Mouse (Mus musculus) frontal cortex, adult 2 months (tissue): ENCODE measurements around the gene Lrrc8e. TPM values are rescaled to one million over a fixed set of nuclear protein-coding genes. Genes with fewer than 3 reads are reported as not detected.
A peak's percentile ranks its signal among the peaks of the same experiment; 100 is the strongest.
"Not testable (repeated sequence)": the region's sequence is repeated elsewhere in the genome, so short reads cannot be mapped to it uniquely, and the experiment has no call there.

ENCODE experiments used
- DNase-seq, 2 experiments: peaks; one replicate each; pipeline ENCODE4 v3.0.0; 2022; ENCODE audit warnings: low spot score in 1 of 2; ENCODE audit errors: extremely low spot score in 1 of 2
- polyA plus RNA-seq: library from polyadenylated mRNA; depleted of rRNA; stranded (reverse); fragments of >200 nt; gene quantifications from 2 replicates; pipeline ENCODE4 v1.2.3, GENCODE M21; 2012

Lrrc8e gene
- polyA plus RNA-seq, 1 experiment: 0.02 TPM

DNA sequence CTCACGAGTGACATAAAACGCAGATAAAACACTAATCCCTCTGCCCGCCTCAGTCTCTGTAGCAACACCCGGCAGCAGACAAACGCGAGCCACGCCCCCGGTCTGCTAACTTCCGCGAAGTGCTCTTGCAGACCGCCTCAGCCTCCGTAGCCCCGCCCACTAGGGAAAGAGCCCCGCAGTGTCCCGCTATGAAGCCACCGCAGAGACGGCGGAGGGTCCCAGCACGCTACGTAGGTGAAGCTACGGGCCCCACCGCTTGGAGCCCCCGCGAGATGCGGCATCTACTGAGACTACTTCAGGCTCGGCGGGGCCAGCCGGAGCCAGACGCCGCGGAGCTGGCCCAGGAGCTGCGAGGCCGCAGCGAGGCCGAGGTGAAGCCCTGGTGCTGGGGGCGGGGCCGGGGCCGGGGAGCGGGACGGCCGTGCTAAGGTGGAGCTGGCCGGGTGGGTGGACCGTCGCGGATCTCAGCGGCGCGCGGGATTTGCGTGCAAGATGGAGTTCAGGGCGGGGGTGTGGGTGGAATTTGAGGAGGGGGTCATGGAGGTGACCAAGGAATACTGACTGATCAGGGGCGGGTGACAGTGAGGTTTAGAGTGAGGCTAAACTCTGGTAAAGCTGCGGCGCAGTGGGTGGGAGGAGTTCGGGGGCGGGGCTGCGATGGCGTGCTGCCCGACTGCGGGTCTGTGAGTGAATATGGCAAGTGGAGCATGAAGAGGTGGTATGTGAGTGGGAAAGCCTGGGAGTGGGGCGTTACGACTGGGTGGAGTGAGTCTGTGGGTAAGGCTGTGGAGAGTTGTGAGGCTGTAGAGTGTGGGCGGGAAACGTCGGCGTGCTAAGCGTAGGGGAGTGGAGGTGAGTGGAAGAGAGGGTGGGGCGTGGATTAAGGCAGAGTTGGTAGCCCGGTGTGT lies 26.6 kb downstream of the Lrrc8e start, which contains the start of gene Snapc2:
Gene Snapc2, plus strand, starts transcription at position 147 of the 908 bp plus-strand sequence.
- DNase-seq: peak; percentile 85 to 96

- DNase-seq: peak in 1 of 2 experiments; percentile 77
Observed at GRCm38 (mm10) chr8:4254001-4254400, 27.4 kb downstream of the Lrrc8e start.

- DNase-seq: not testable (repeated sequence)
Observed at GRCm38 (mm10) chr8:4255471-4255870, 28.8 kb downstream of the Lrrc8e start.

- peak; percentile 92 to 93 for DNase-seq
Observed at GRCm38 (mm10) chr8:4256911-4257310, 30.3 kb downstream of the Lrrc8e start.

- DNase-seq: no peak
Observed at GRCm38 (mm10) chr8:4257350-4257749, 30.7 kb downstream of the Lrrc8e start.

DNA sequence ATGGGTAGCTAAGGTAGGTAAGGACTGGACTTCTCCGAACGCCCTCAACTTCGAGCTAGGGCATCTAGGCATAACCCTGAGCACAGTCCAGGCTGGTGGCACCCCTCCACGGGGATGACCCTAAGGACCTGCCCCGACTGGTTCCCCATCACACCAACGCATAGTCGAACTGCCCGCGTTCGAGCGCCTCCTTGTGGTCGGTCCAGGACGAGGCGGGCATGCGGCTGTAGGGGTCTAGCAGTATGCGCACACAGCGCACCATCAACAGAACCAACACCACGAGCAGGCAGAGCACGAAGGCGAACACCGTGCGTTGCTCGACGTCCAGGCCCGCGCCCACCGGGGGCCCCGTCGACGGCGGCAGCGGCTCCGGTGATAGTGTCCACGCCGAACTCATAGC lies 31.6 kb downstream of the Lrrc8e start:
- DNase-seq: peak in 1 of 2 experiments; percentile 88

GRCm38 (mm10) chr8:4258678-4259077 lies 32.1 kb downstream of the Lrrc8e start:
- no peak for DNase-seq

DNA sequence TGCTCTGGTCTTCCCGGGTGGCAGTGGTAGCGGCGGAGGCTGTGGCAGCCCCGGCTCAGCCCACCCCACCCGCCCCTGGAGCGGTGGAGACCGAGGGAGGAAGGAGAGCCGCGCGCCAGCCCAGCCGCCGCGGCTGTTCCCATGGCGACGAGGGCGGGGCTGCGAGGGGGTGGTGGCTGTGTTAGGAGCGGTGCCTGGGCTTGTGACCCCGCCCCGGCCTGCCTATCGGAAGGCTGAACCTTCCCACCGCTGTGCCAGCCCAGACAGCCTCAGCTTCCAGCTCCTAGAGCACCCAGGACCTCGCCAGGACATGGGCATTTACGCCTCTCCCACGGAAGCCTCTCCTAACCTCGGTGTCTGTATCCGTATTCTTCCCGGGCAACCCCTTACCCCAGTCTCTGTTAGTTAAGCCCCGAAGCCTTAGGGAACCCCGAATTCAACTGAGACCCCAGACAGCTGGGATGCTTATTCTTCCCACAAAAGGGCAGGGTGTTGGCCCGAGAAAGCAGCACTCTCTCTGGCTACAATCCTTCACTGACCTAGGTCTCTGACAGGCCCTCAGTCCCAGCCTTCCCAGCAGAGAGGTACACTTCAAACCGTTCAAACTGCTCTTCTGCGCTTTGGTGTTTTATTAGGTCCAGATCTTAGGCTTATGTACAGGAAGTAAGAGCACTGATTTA lies 32.6 kb downstream of the Lrrc8e start, which contains the start of gene Ctxn1:
Gene Ctxn1, minus strand, starts transcription at position 150 of the 680 bp plus-strand sequence.
- DNase-seq: peak; percentile 79 to 92

- no peak for DNase-seq
Observed at GRCm38 (mm10) chr8:4259805-4260170, 33.2 kb downstream of the Lrrc8e start.

DNA sequence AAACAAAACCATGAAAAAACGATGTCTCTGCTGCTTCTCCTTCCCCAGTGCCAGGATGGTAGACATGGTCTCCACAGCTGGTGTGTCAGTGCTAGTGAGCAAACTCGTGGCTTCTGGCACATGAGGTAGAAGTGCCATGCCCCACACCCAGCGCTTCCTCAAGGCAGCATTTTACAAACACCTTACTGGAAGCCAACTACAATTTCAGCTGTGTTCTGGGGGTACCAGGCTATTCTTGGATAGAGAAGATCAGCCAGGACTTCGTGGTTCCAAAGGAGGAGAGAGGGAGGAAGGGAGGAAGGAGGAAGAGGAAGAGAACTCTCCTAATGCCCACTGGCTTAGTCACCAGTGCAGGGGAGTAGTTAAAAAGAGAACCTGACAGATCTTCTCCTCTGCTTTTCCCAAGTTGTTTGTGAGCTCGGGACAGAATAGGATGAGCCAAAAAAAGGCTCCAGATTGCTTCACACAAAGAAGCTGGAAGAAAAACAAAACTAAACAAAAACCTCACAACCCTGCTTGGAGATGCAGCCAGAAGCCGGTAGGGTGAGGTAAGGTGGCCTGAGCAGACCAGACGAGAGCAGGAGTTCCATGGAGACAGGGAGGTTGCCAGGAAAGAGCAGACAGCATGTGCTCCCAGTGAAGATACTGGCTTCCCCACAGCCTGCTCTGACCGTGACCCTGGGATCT lies 36.6 kb downstream of the Lrrc8e start:
- peak in 1 of 2 experiments; percentile 58 for DNase-seq

- DNase-seq: no peak
Observed at GRCm38 (mm10) chr8:4265160-4265914, 38.7 kb downstream of the Lrrc8e start.

GRCm38 (mm10) chr8:4267627-4268026 lies 41.0 kb downstream of the Lrrc8e start:
- DNase-seq: no peak

GRCm38 (mm10) chr8:4269609-4270008 lies 43.0 kb downstream of the Lrrc8e start:
- no peak for DNase-seq

GRCm38 (mm10) chr8:4275275-4276110 lies 48.9 kb downstream of the Lrrc8e start, which contains the start of gene Timm44:
TSS of gene Timm44 (minus strand) at chr8:4275913.
- peak; percentile 94 to 97 for DNase-seq

- no peak for DNase-seq
Observed at GRCm38 (mm10) chr8:4276111-4276465, 49.5 kb downstream of the Lrrc8e start.
